Mouse (Mus musculus) kidney, adult 2 months (tissue): ENCODE results near the gene Hltf. TPM values are rescaled to one million over a fixed set of nuclear protein-coding genes. Genes with fewer than 3 reads are reported as not detected.

Source experiments
- DNase-seq: peaks from one replicate; pipeline ENCODE4 v3.0.0; 2021
- H3K27ac ChIP-seq: fragments of 200-500 bp; 2 replicates; pipeline ENCODE4 v1.5.1; 2012; ENCODE audit warnings: low read depth, low read length, control low read depth, inconsistent platforms; ENCODE audit not compliant: insufficient read depth
- H3K27me3 ChIP-seq: fragments of 200-500 bp; replicated peaks from 2 replicates; pipeline ENCODE4 v1.6.1; 2012; ENCODE audit warnings: mild to moderate bottlenecking, moderate library complexity, low read length, inconsistent platforms; ENCODE audit not compliant: control insufficient read depth, insufficient read depth
- H3K36me3 ChIP-seq: fragments of 200-500 bp; 2 replicates; pipeline ENCODE4 v1.6.1; 2012; ENCODE audit warnings: mild to moderate bottlenecking, moderate library complexity, low read length, inconsistent platforms; ENCODE audit not compliant: control insufficient read depth, insufficient read depth
- H3K4me1 ChIP-seq: fragments of 200-500 bp; 2 replicates; pipeline ENCODE4 v1.6.1; 2011; ENCODE audit warnings: low read length; ENCODE audit not compliant: control insufficient read depth, insufficient read depth
- H3K4me3 ChIP-seq: fragments of 200-500 bp; 2 replicates; pipeline ENCODE4 v1.5.1; 2011; ENCODE audit warnings: mild to moderate bottlenecking, low read depth, low read length, control low read depth; ENCODE audit not compliant: insufficient read depth
- CTCF ChIP-seq: fragments of 200-500 bp; conservative IDR thresholded peaks from 2 replicates; pipeline ENCODE4 v1.5.1; 2011; ENCODE audit warnings: low read depth, mild to moderate bottlenecking, control low read depth, low read length, moderate library complexity, mixed read lengths; ENCODE audit not compliant: insufficient read depth, insufficient read length
- POLR2A ChIP-seq: fragments of 200-500 bp; IDR thresholded peaks from one replicate; pipeline ENCODE4 v1.6.1; 2011; ENCODE audit warnings: low read depth, low read length, control low read depth
- WGBS: fragments of 180-500 bp; shearing (Covaris S2); methylation state at CpG from one replicate; pipeline ENCODE4 v1.1.7; 2018; 5-methylcytosine and 5-hydroxymethylcytosine counted together
- polyA plus RNA-seq: library from polyadenylated mRNA; depleted of rRNA; stranded (reverse); fragments of >200 nt; gene quantifications from 2 replicates; pipeline ENCODE4 v1.2.3, GENCODE M21; 2012

The Hltf gene
- polyA plus RNA-seq, 1 experiment = 4.0 TPM

DNA sequence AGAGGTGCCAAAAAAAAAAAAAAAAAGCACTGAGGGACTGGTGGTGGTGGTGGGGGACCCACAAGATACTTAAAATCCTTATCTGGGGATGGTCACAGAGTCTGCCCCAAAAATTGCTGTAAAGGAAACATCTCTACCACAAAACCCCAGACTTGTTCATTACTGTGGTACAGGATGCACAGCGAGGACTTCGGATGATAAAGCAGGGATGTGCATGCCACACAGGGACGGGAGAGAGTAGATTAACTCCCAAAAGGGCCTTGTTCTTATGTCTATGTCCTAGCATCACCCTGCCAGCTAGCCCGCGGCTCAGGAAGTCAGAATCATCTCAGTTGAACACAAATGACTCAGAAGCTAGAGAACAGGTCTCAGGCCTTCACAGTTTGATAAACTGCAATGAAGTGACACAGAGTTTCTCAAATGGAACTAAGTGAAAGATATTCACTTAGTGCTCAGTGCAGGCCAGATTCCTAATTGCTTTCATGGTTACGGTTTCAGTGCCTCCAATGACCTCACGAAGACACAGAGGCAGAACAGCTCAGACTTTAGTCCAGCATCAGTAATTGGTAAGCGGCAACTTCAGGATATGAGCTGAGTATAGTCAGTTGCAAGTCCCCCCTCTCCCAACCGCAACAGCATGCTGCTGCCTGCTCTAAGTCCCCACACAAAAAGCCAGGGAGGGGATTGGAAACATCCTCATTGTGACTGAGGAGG lies 79.4 kb downstream of the Hltf start:
- WGBS = 80% methylated on average over 9 of the region's 9 CpGs
- Histone ChIP-seq H3K4me3 (no peak overlapping the region), H3K27ac (no peak overlapping the region), H3K27me3 (no peaks in the 10 kb centered on the region), H3K4me1 (no peaks in the 10 kb centered on the region), H3K36me3 (no peaks in the 10 kb centered on the region; the same call in 1 of the 2 replicates)
- TF ChIP-seq POLR2A = no peak
- TF ChIP-seq CTCF = no peak
- DNase-seq = no peak

GRCm38 (mm10) chr3:20141240-20141639 lies 83.6 kb downstream of the Hltf start:
- Histone ChIP-seq H3K27me3 (no peaks in the 10 kb centered on the region), H3K27ac (no peak overlapping the region), H3K4me3 (no peak overlapping the region), H3K36me3 (no peaks in the 10 kb centered on the region), H3K4me1 (no peaks in the 10 kb centered on the region)
- DNase-seq = no peak
- TF ChIP-seq CTCF = no peak
- no peak for TF ChIP-seq POLR2A

DNA sequence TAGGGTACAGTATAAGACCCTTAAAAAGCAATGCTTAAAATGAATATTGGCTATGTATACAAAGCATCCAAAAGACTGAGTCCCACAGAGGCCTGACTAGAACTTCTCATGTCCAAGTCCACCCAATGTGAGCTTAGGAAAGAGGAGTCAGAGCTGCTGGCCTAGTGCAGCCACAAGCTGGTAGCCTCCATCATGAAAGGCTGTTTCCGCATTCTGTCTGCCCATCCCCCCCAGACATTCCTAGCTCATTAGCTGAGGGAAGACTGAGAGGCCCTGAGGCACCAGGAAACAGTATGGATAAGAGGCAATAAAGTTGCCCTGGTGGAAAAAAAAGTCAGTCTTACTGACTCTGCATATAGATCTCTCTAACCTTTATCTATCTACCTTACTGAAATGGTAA lies 84.1 kb downstream of the Hltf start:
- Histone ChIP-seq H3K27ac (no peak overlapping the region), H3K27me3 (no peaks in the 10 kb centered on the region), H3K36me3 (no peaks in the 10 kb centered on the region), H3K4me3 (no peak overlapping the region), H3K4me1 (no peaks in the 10 kb centered on the region)
- 74% methylated on average over 1 of the region's 1 CpGs for WGBS
- TF ChIP-seq CTCF (no peak), POLR2A (no peak)
- DNase-seq = no peak

- Histone ChIP-seq H3K36me3 (no peaks in the 10 kb centered on the region), H3K27ac (no peak overlapping the region), H3K27me3 (no peaks in the 10 kb centered on the region), H3K4me3 (no peak overlapping the region), H3K4me1 (no peaks in the 10 kb centered on the region)
- WGBS = 87% methylated on average over 2 of the region's 2 CpGs
- no peak for DNase-seq
- TF ChIP-seq POLR2A (no peak), CTCF (no peak)
These were observed 84.5 kb downstream of the Hltf start for GRCm38 (mm10) chr3:20142101-20142500.

DNA sequence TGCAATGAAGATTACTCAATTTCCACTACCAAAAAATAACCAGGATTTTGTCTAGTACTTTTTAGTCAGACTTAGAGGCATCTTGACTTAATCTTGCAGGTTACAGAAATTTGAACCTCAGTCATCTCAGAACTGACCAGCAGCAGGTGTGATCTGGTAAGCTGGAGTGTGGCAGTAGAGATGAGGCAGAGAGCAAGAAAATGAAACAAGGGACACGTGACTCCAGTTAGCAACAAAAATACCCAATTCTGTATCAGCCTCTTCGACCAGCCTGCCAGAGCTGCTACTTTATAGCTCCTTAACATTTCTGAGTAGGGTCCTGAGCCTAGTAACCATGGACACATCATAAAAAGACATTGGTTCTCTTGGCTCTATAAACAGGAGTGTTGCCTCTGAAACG lies 85.0 kb downstream of the Hltf start:
- no peaks in the 10 kb centered on the region for H3K27me3 ChIP-seq
- no peak for DNase-seq
- H3K4me1 ChIP-seq = no peaks in the 10 kb centered on the region
- no peak overlapping the region for H3K27ac ChIP-seq
- H3K36me3 ChIP-seq = no peaks in the 10 kb centered on the region
- no peak overlapping the region for H3K4me3 ChIP-seq
- TF ChIP-seq CTCF (no peak), POLR2A (no peak)
- 64% methylated on average over 3 of the region's 3 CpGs for WGBS

DNA sequence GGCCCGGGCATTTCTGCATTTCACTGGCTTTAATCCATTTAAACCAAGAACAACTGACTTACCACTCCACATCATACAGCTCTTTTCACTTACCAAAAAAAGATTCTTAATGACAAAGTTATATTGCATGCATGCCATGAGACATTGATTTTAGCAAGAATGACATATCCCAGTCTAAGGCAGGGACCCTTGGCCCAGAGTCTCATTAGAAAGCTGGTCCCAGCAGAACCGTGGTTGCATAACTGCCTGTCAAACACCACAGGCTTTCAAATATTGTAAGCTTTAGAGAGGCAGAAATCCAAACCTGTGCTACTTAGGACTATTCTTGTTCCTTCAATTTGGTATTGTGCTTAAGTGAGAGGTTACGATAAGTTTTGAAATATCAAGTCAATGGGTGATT lies 86.1 kb downstream of the Hltf start:
- Histone ChIP-seq H3K36me3 (no peaks in the 10 kb centered on the region), H3K27ac (no peak overlapping the region), H3K4me3 (no peak overlapping the region), H3K27me3 (no peaks in the 10 kb centered on the region), H3K4me1 (no peaks in the 10 kb centered on the region)
- WGBS = 85% methylated on average over 3 of the region's 3 CpGs
- no peak for DNase-seq
- TF ChIP-seq POLR2A (no peak), CTCF (no peak)

DNA sequence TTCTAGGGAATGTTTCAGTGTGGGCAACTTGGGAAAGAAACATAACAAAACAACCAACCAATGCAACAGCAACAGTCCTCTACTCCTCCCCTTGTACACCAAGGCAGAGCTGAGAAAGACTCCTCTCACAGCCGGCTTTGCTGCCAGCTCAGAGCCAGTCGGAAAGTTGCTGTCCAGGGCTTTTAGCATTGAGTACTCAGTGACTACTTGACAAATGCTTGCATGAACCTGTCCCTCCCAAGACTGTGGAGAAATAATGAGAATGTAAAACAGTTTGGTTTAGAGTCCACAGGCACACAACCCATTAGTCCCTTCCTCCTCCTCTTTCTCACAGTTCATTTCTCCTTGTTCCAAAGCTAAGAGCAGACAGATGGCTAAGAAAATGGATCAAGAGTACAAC lies 86.8 kb downstream of the Hltf start:
- Histone ChIP-seq H3K27ac (no peak overlapping the region), H3K4me3 (no peak overlapping the region), H3K27me3 (no peaks in the 10 kb centered on the region), H3K36me3 (no peaks in the 10 kb centered on the region; the same call in 1 of the 2 replicates), H3K4me1 (no peaks in the 10 kb centered on the region)
- 60% methylated on average over 2 of the region's 2 CpGs for WGBS
- TF ChIP-seq POLR2A (no peak), CTCF (no peak)
- DNase-seq = no peak

DNA sequence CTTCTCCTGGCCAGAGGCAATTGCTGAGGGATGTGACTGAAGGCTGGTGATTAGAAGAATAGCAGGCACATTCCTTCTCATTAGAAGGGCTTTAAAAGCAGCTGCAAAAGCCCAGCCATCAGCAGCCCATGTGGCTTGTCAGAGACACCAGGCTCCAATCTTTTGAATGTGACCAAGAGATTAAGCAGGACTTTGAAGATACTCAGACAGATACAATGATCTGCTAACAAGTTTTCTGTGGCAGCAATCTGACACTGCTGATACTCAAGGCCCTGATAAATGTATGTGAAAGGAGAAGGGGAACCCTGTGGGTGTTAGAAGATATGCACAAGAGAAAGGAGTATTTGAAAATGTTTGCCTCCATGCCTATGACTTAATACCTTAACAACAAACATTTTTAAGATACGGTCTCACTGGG lies 88.1 kb downstream of the Hltf start:
- H3K4me3 ChIP-seq = no peak overlapping the region
- TF ChIP-seq POLR2A (no peak), CTCF (no peak)
- peaks cover 1% of the 10 kb centered on the region; the same call in 1 of the 2 replicates for H3K36me3 ChIP-seq
- H3K4me1 ChIP-seq = no peaks in the 10 kb centered on the region
- DNase-seq = no peak
- 90% methylated on average over 1 of the region's 1 CpGs for WGBS
- H3K27me3 ChIP-seq = no peaks in the 10 kb centered on the region
- H3K27ac ChIP-seq = no peak overlapping the region
